Comparison of ENCODE assay signal across 10 mouse cellular contexts in the genomic region with DNA sequence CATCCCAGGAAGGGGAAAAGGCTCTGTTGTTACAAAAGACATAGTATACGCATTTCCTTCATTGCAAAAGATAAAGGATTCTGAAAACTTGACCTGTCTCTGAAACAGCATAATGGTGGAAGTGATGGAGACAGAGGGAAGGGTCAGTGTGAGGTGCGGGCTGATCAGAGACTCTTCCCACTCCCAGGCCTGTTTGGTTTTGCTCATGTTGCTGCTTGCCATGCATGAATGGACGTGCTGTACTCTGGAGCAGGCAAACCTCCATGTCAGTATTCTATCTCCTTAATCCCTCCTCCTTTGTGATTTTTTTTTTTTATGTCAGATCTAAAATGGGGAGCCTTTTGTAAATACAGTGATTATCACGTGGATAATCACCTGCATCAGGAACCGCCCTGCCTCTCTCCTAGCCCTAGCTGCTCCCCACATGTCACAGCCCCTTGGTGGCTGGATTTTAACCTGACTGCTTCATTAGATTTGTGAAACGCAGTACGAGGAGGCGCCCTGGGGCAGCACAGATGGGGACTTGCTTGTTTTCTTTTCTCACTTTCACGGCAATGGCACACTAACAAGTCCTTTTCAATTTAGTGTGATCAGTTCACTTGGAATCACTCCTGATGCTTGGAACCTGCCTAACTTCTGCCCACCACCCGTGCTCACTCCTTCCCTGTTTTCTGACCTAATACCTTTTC.
A peak's percentile ranks its signal among the peaks of the same experiment; 100 is the strongest.
DNase-seq lines count a peak whose midpoint lies in the region; ATAC-seq and TF ChIP-seq lines count a peak whose summit lies in the region.
"Had no signal": no experiment of that assay in that cellular context is flagged by ENCODE, and none has a peak within 500 bp of the region (broad histone marks: within the 10 kb centered on the region; RNA-seq: fewer than 3 reads in every experiment).

No protein-coding gene starts in this region.

- TF ChIP-seq CTCF in hindbrain, postnatal 0 days (IDR thresholded peaks at IDR 0.05; ENCODE audit: low read depth): no peak

- WGBS in kidney, embryonic 16.5 days: 41% methylated on average over 10 of the region's 10 CpGs
- 62% methylated on average over 10 of the region's 10 CpGs for WGBS in embryonic facial prominence, embryonic 10.5 days
- 58% methylated on average over 10 of the region's 10 CpGs for WGBS in forebrain, embryonic 11.5 days
- 44% methylated on average over 10 of the region's 10 CpGs for WGBS in hindbrain, postnatal 0 days

- no peaks in the 10 kb centered on the region for H3K9me3 ChIP-seq in kidney, embryonic 16.5 days (ENCODE audit: low read length)
- H3K9me3 ChIP-seq in embryonic facial prominence, embryonic 10.5 days: no peaks in the 10 kb centered on the region
- no peaks in the 10 kb centered on the region for H3K9me3 ChIP-seq in forebrain, embryonic 11.5 days (ENCODE audit: control insufficient read depth, low read length)
- H3K9me3 ChIP-seq in hindbrain, postnatal 0 days (ENCODE audit: low read length): no peaks in the 10 kb centered on the region

- H3K4me2 ChIP-seq in kidney, embryonic 16.5 days (replicated peaks; ENCODE audit: low read depth, low read length): 0 out of 2 replicates have a peak overlapping the region, but pooled peaks have one; percentile 20
- no peak overlapping the region for H3K4me2 ChIP-seq in forebrain, embryonic 11.5 days (ENCODE audit: low read depth, low read length, severe bottlenecking)
- no peak overlapping the region for H3K4me2 ChIP-seq in hindbrain, postnatal 0 days (ENCODE audit: low read depth, low read length)

- H3K9ac ChIP-seq in kidney, embryonic 16.5 days (replicated peaks; ENCODE audit: low read length): no peak overlapping the region
- H3K9ac ChIP-seq in forebrain, embryonic 11.5 days (ENCODE audit: low read length): no peak overlapping the region
- no peak overlapping the region for H3K9ac ChIP-seq in hindbrain, postnatal 0 days (replicated peaks; ENCODE audit: low read length)

- ATAC-seq in kidney, embryonic 16.5 days (ENCODE audit: low FRiP score, low TSS enrichment): peak; percentile 54; the same call in 1 of the 2 replicates
- peak; percentile 44; the same call in 1 of the 2 replicates for ATAC-seq in forebrain, embryonic 11.5 days (replicated peaks; ENCODE audit: low FRiP score)
- no peak for ATAC-seq in hindbrain, postnatal 0 days
- no peak for ATAC-seq in activated CD4-positive, CD25-positive, alpha-beta regulatory T cell, adult 4 months
- ATAC-seq in granulocyte monocyte progenitor cell, adult 5-6 weeks (replicated peaks; ENCODE audit: poor library complexity, severe bottlenecking): no peak

- peaks cover 10% of the 10 kb centered on the region for H3K4me1 ChIP-seq in kidney, embryonic 16.5 days (ENCODE audit: insufficient read depth, low read length)
- H3K4me1 ChIP-seq in embryonic facial prominence, embryonic 10.5 days: peaks cover 12% of the 10 kb centered on the region
- H3K4me1 ChIP-seq in forebrain, embryonic 11.5 days (replicated peaks; ENCODE audit: control insufficient read depth, insufficient read depth, low read length): no peaks in the 10 kb centered on the region
- no peaks in the 10 kb centered on the region for H3K4me1 ChIP-seq in hindbrain, postnatal 0 days (ENCODE audit: insufficient read depth, low read length)

- peak overlapping the region; percentile 42; the same call in 1 of the 2 replicates for H3K27ac ChIP-seq in kidney, embryonic 16.5 days (ENCODE audit: low read length)
- no peak overlapping the region for H3K27ac ChIP-seq in embryonic facial prominence, embryonic 10.5 days (replicated peaks)
- H3K27ac ChIP-seq in forebrain, embryonic 11.5 days (ENCODE audit: low read depth, low read length): peak overlapping the region; percentile 8; the same call in 1 of the 2 replicates
- H3K27ac ChIP-seq in hindbrain, postnatal 0 days: peak overlapping the region; percentile 0

- H3K4me3 ChIP-seq in kidney, embryonic 16.5 days (ENCODE audit: low read length): no peak overlapping the region
- H3K4me3 ChIP-seq in embryonic facial prominence, embryonic 10.5 days: no peak overlapping the region
- no peak overlapping the region for H3K4me3 ChIP-seq in forebrain, embryonic 11.5 days (ENCODE audit: low read depth, low read length)
- H3K4me3 ChIP-seq in hindbrain, postnatal 0 days (ENCODE audit: low read length): no peak overlapping the region

- no peak for DNase-seq in kidney, postnatal 10 days
- DNase-seq in embryonic facial prominence, embryonic 10.5 days (ENCODE audit: low spot score): peak; percentile 26
- peak; percentile 58 for DNase-seq in forebrain, embryonic 11.5 days (ENCODE audit: low spot score)
- peak; percentile 36 for DNase-seq in hindbrain, postnatal 0 days (ENCODE audit: low spot score)
- DNase-seq: adrenal gland, postnatal 25 days; kidney, adult 2 months; liver had no signal

- no peaks in the 10 kb centered on the region for H3K36me3 ChIP-seq in kidney, embryonic 16.5 days (ENCODE audit: insufficient read depth, low read length)
- no peaks in the 10 kb centered on the region; the same call in 1 of the 2 replicates for H3K36me3 ChIP-seq in embryonic facial prominence, embryonic 10.5 days (replicated peaks)
- H3K36me3 ChIP-seq in forebrain, embryonic 11.5 days (ENCODE audit: control insufficient read depth, insufficient read depth, low read length): no peaks in the 10 kb centered on the region
- no peaks in the 10 kb centered on the region for H3K36me3 ChIP-seq in hindbrain, postnatal 0 days (ENCODE audit: insufficient read depth, low read length)

- no peaks in the 10 kb centered on the region for H3K27me3 ChIP-seq in kidney, embryonic 16.5 days (ENCODE audit: insufficient read depth, low read length)
- H3K27me3 ChIP-seq in embryonic facial prominence, embryonic 10.5 days (replicated peaks; ENCODE audit: low read depth, poor library complexity, severe bottlenecking): no peaks in the 10 kb centered on the region
- H3K27me3 ChIP-seq in forebrain, embryonic 11.5 days (ENCODE audit: control insufficient read depth, insufficient read depth, low read length): no peaks in the 10 kb centered on the region
- H3K27me3 ChIP-seq in hindbrain, postnatal 0 days (ENCODE audit: insufficient read depth, low read length): no peaks in the 10 kb centered on the region

Comparison
In these comparisons a context has a peak if more than half of its experiments do, and no peak if none do; other contexts are left out.
1. ATAC-seq: peak in kidney, embryonic 16.5 days (single experiment) and forebrain, embryonic 11.5 days (single experiment); none in hindbrain, postnatal 0 days (single experiment), activated CD4-positive, CD25-positive, alpha-beta regulatory T cell, adult 4 months (single experiment) and granulocyte monocyte progenitor cell, adult 5-6 weeks (single experiment).